Mouse (Mus musculus): ENCODE results near the gene Npepl1. TPM values are rescaled to one million over a fixed set of nuclear protein-coding genes. Genes with fewer than 3 reads are reported as not detected.

Gene Npepl1
- polyA plus RNA-seq, 1 experiment from 2014 or later, result 52.3 TPM

DNA sequence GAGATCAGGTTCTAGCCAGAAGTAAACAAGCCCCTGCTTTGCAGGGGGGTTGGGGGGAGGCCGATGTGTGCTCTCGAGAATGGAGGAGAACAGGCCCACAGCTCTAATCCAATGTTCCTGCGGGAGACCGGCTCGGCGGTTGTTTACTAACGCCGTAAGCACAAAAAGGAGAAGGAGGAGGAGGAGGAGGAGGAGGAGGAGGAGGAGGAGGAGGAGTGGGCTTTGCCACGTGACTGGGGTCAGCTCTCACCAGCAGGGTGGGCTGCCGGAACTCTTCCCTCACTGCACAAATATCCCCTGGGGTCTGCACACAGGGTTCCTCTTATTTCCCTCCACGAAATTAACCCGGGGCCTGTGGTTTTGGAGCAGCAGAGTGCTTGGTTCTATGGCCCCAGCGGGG lies 35.5 kb upstream of the Npepl1 start:
- no peak overlapping the region for H3K27ac ChIP-seq (ENCODE audit: low read length)
- no peaks in the 10 kb centered on the region for H3K36me3 ChIP-seq (ENCODE audit: control insufficient read depth, insufficient read depth)
- WGBS, result 4% methylated on average over 8 of the region's 13 CpGs
- no peaks in the 10 kb centered on the region for H3K27me3 ChIP-seq (ENCODE audit: control insufficient read depth, insufficient read depth, low read length)
- no peak for ATAC-seq (replicated peaks; ENCODE audit: extremely low read depth, insufficient read depth, low FRiP score)
- no peaks in the 10 kb centered on the region for H3K9me3 ChIP-seq (replicated peaks; ENCODE audit: control insufficient read depth, low read length)
- peak overlapping the region; percentile 95 for H3K4me2 ChIP-seq (ENCODE audit: low read depth, low read length)
- H3K4me3 ChIP-seq (ENCODE audit: low read length), result peak overlapping the region; percentile 85
- H3K9ac ChIP-seq (ENCODE audit: low read length), result peak overlapping the region; percentile 65
- peaks cover 25% of the 10 kb centered on the region for H3K4me1 ChIP-seq (ENCODE audit: control insufficient read depth, insufficient read depth, low read length)

DNA sequence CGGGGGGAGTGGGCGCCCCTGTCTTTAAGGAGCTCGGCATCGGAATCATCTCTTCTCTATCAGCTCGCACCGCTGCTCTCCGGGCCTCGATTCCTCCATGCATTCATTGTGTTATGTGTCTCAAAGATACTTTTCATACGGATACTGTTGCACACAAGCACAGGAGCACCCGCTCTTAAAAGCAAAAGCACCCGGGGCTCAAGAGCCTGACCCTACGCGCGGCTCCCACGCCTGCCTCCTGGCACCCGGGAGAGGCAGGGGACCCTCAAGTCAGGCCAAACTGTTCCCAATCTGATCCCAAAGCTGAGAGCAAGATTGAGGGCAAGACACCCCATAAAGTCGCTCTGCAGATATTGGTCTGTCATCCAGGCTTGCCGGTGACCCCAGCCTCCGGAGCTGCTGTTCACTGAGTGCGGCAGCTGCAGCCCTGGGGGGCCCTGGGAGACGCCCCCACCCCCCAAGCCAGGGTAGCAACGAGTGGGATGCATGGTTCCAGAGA lies 35.0 kb upstream of the Npepl1 start:
- Histone ChIP-seq H3K9me3 (replicated peaks; ENCODE audit: control insufficient read depth, low read length) (no peaks in the 10 kb centered on the region), H3K27ac (ENCODE audit: low read length) (peak overlapping the region; percentile 92), H3K4me3 (ENCODE audit: low read length) (peak overlapping the region; percentile 85), H3K36me3 (ENCODE audit: control insufficient read depth, insufficient read depth) (no peaks in the 10 kb centered on the region), H3K4me1 (ENCODE audit: control insufficient read depth, insufficient read depth, low read length) (peaks cover 25% of the 10 kb centered on the region), H3K4me2 (ENCODE audit: low read depth, low read length) (peak overlapping the region; percentile 95), H3K27me3 (ENCODE audit: control insufficient read depth, insufficient read depth, low read length) (no peaks in the 10 kb centered on the region), H3K9ac (ENCODE audit: low read length) (peak overlapping the region; percentile 65)
- 2% methylated on average over 22 of the region's 22 CpGs for WGBS
- ATAC-seq (replicated peaks; ENCODE audit: extremely low read depth, insufficient read depth, low FRiP score), result no peak

GRCm38 (mm10) chr2:174075673-174076432 lies 34.3 kb upstream of the Npepl1 start, which contains the start of gene Stx16:
Stx16 (plus strand) TSS chr2:174076308.
- ATAC-seq (replicated peaks; ENCODE audit: extremely low read depth, insufficient read depth, low FRiP score), result peak; percentile 97
- Histone ChIP-seq H3K27ac (ENCODE audit: low read length) (peak within 1 kb of the TSS; percentile 92), H3K36me3 (ENCODE audit: control insufficient read depth, insufficient read depth) (no peaks in the 10 kb centered on the region), H3K4me2 (ENCODE audit: low read depth, low read length) (peak within 1 kb of the TSS; percentile 95), H3K4me1 (ENCODE audit: control insufficient read depth, insufficient read depth, low read length) (peaks cover 25% of the 10 kb centered on the region), H3K27me3 (ENCODE audit: control insufficient read depth, insufficient read depth, low read length) (no peaks in the 10 kb centered on the region), H3K9me3 (replicated peaks; ENCODE audit: control insufficient read depth, low read length) (no peaks in the 10 kb centered on the region), H3K4me3 (ENCODE audit: low read length) (peak within 1 kb of the TSS; percentile 85), H3K9ac (ENCODE audit: low read length) (peak within 1 kb of the TSS; percentile 91)
- 1% methylated on average over 32 of the region's 32 CpGs for WGBS

GRCm38 (mm10) chr2:174076433-174076824 lies 33.7 kb upstream of the Npepl1 start:
- Histone ChIP-seq H3K4me1 (ENCODE audit: control insufficient read depth, insufficient read depth, low read length) (peaks cover 25% of the 10 kb centered on the region), H3K27me3 (ENCODE audit: control insufficient read depth, insufficient read depth, low read length) (no peaks in the 10 kb centered on the region), H3K36me3 (ENCODE audit: control insufficient read depth, insufficient read depth) (no peaks in the 10 kb centered on the region), H3K4me2 (ENCODE audit: low read depth, low read length) (peak overlapping the region; percentile 95), H3K27ac (ENCODE audit: low read length) (peak overlapping the region; percentile 92), H3K9me3 (replicated peaks; ENCODE audit: control insufficient read depth, low read length) (no peaks in the 10 kb centered on the region), H3K9ac (ENCODE audit: low read length) (peak overlapping the region; percentile 91), H3K4me3 (ENCODE audit: low read length) (peak overlapping the region; percentile 85)
- under 1% methylated on average over 22 of the region's 22 CpGs for WGBS
- no peak for ATAC-seq (replicated peaks; ENCODE audit: extremely low read depth, insufficient read depth, low FRiP score)

- Histone ChIP-seq H3K4me3 (ENCODE audit: low read length) (peak overlapping the region; percentile 85), H3K4me2 (ENCODE audit: low read depth, low read length) (peak overlapping the region; percentile 95), H3K9me3 (replicated peaks; ENCODE audit: control insufficient read depth, low read length) (no peaks in the 10 kb centered on the region), H3K27ac (ENCODE audit: low read length) (peak overlapping the region; percentile 92), H3K9ac (ENCODE audit: low read length) (peak overlapping the region; percentile 91), H3K4me1 (ENCODE audit: control insufficient read depth, insufficient read depth, low read length) (peaks cover 25% of the 10 kb centered on the region), H3K36me3 (ENCODE audit: control insufficient read depth, insufficient read depth) (no peaks in the 10 kb centered on the region), H3K27me3 (ENCODE audit: control insufficient read depth, insufficient read depth, low read length) (no peaks in the 10 kb centered on the region)
- WGBS, result under 1% methylated on average over 19 of the region's 19 CpGs
- ATAC-seq (replicated peaks; ENCODE audit: extremely low read depth, insufficient read depth, low FRiP score), result no peak
Observed at GRCm38 (mm10) chr2:174077004-174077695, 33.0 kb upstream of the Npepl1 start.

DNA sequence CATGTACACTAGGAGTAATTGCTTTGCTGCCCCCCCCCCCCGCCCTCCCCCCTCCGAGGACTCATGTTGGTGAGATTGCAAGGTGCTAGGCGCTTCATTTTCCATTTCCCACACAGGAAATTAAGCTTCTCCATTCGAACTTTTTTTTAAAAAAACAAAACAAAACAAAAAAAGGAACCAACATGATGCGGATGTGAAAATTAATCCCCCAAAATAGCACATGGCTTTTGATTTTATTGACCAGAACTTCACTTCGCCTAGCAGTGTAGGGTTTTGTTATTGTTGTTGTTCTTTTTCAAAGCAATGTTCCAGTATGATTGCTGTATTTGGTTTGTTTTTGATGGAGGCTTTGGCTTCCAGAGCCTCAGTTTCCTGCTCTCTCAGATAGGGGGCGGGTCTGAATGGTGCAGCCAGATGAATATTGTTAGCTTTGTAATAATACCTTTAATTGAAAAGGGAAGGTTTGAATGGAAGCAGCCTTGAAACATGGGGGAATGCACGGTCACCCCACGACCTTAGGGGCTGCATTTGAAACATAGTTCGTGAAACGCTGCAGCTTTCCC lies 32.3 kb upstream of the Npepl1 start:
- Histone ChIP-seq H3K36me3 (ENCODE audit: control insufficient read depth, insufficient read depth) (no peaks in the 10 kb centered on the region), H3K4me1 (ENCODE audit: control insufficient read depth, insufficient read depth, low read length) (peaks cover 25% of the 10 kb centered on the region), H3K27me3 (ENCODE audit: control insufficient read depth, insufficient read depth, low read length) (no peaks in the 10 kb centered on the region), H3K27ac (ENCODE audit: low read length) (peak overlapping the region; percentile 92), H3K9ac (ENCODE audit: low read length) (peak overlapping the region; percentile 91), H3K4me2 (ENCODE audit: low read depth, low read length) (peak overlapping the region; percentile 95), H3K4me3 (ENCODE audit: low read length) (peak overlapping the region; percentile 85), H3K9me3 (replicated peaks; ENCODE audit: control insufficient read depth, low read length) (no peaks in the 10 kb centered on the region)
- ATAC-seq (replicated peaks; ENCODE audit: extremely low read depth, insufficient read depth, low FRiP score), result no peak
- WGBS, result 16% methylated on average over 11 of the region's 11 CpGs

DNA sequence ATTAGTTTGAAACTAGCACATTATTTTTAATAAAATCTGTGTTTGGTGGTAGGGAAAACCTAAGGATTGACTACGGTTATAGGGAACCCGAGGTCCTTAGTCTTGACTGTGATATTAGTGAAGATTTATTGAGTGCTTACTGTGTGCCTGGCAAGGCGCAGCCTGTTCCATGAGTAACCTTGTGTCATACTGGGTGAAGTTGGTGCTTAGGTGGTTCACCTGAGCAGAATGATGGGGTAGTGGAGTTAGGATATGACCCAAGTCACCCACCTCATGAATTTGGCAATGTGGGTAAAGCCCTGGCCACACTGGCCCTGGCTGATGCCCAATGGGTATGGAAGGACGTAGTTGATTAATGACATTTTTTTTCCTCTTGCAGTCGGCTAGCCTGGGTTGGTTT lies 28.3 kb upstream of the Npepl1 start:
- no peak overlapping the region for H3K9ac ChIP-seq (ENCODE audit: low read length)
- no peak overlapping the region for H3K4me3 ChIP-seq (ENCODE audit: low read length)
- no peak overlapping the region for H3K27ac ChIP-seq (ENCODE audit: low read length)
- WGBS, result 83% methylated on average over 5 of the region's 5 CpGs
- no peak for ATAC-seq (replicated peaks; ENCODE audit: extremely low read depth, insufficient read depth, low FRiP score)
- H3K4me2 ChIP-seq (ENCODE audit: low read depth, low read length), result no peak overlapping the region
- no peaks in the 10 kb centered on the region for H3K9me3 ChIP-seq (replicated peaks; ENCODE audit: control insufficient read depth, low read length)
- H3K4me1 ChIP-seq (ENCODE audit: control insufficient read depth, insufficient read depth, low read length), result peaks cover 16% of the 10 kb centered on the region
- no peaks in the 10 kb centered on the region for H3K36me3 ChIP-seq (ENCODE audit: control insufficient read depth, insufficient read depth)
- H3K27me3 ChIP-seq (ENCODE audit: control insufficient read depth, insufficient read depth, low read length), result no peaks in the 10 kb centered on the region

DNA sequence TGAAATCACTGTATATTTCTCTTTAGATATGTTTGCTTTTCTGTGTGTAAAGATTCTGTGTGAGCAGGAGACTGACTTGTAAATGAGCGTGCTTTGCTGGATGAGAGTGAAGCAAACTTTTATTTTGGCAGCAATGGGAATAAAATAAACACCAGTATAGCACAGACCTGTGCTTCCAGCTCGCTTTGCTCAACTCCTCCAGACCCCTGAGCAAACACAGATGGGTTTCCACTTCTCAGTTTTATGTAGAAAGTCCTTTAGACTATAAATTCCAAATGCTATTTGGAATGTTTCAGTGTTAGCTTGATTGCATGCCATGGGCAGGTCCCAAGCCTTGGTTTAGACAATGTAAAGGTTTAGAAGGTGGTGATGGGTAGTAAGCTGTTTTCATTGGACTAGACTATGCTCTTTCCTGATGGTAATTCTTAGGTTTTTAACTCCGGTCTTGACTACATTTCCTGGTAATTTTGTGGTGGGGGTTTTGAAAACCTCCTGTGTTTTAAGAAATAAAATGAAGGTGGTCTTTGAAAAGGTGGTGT lies 27.7 kb upstream of the Npepl1 start:
- Histone ChIP-seq H3K36me3 (ENCODE audit: control insufficient read depth, insufficient read depth) (no peaks in the 10 kb centered on the region), H3K9ac (ENCODE audit: low read length) (no peak overlapping the region), H3K4me1 (ENCODE audit: control insufficient read depth, insufficient read depth, low read length) (peaks cover 10% of the 10 kb centered on the region), H3K4me2 (ENCODE audit: low read depth, low read length) (no peak overlapping the region), H3K27me3 (ENCODE audit: control insufficient read depth, insufficient read depth, low read length) (no peaks in the 10 kb centered on the region), H3K4me3 (ENCODE audit: low read length) (no peak overlapping the region), H3K9me3 (replicated peaks; ENCODE audit: control insufficient read depth, low read length) (no peaks in the 10 kb centered on the region), H3K27ac (ENCODE audit: low read length) (no peak overlapping the region)
- 78% methylated on average over 3 of the region's 3 CpGs for WGBS
- no peak for ATAC-seq (replicated peaks; ENCODE audit: extremely low read depth, insufficient read depth, low FRiP score)
